Mouse (Mus musculus): ENCODE results near the gene Galnt6. TPM values are rescaled to one million over a fixed set of nuclear protein-coding genes. Genes with fewer than 3 reads are reported as not detected.

Galnt6 gene
- polyA plus RNA-seq, 1 experiment from 2014 or later = 0.16 TPM

GRCm38 (mm10) chr15:100687430-100687971 is 41.7 kb downstream of the Galnt6 start, which contains the start of gene Cela1:
Gene Cela1, minus strand, starts transcription at chr15:100687921.
- no peak within 1 kb of the TSS for H3K9ac ChIP-seq (ENCODE audit: low read depth, low read length)
- H3K4me1 ChIP-seq (ENCODE audit: control insufficient read depth, insufficient read depth, low read length) = peaks cover 8% of the 10 kb centered on the region
- H3K27me3 ChIP-seq (ENCODE audit: control insufficient read depth, insufficient read depth, low read length) = no peaks in the 10 kb centered on the region
- no peaks in the 10 kb centered on the region for H3K36me3 ChIP-seq (ENCODE audit: control insufficient read depth, insufficient read depth, low read length)
- H3K4me2 ChIP-seq (replicated peaks; ENCODE audit: low read depth, low read length) = peak within 1 kb of the TSS; percentile 19; the same call in 1 of the 2 replicates
- H3K4me3 ChIP-seq (ENCODE audit: low read length) = no peak within 1 kb of the TSS
- ATAC-seq (ENCODE audit: low FRiP score, low TSS enrichment) = no peak
- H3K9me3 ChIP-seq (ENCODE audit: control insufficient read depth, low read length) = peaks cover 11% of the 10 kb centered on the region
- no peak within 1 kb of the TSS for H3K27ac ChIP-seq (ENCODE audit: low read depth, low read length)
- WGBS = 64% methylated on average over 8 of the region's 8 CpGs

GRCm38 (mm10) chr15:100686989-100687388 is 42.2 kb downstream of the Galnt6 start:
- no peak overlapping the region for H3K9ac ChIP-seq (ENCODE audit: low read depth, low read length)
- 0 out of 2 replicates have a peak, but pooled peaks have one; percentile 41 for ATAC-seq (ENCODE audit: low FRiP score, low TSS enrichment)
- 25% methylated on average over 12 of the region's 12 CpGs for WGBS

GRCm38 (mm10) chr15:100686434-100686833 is 42.7 kb downstream of the Galnt6 start:
- no peak overlapping the region for H3K4me2 ChIP-seq (replicated peaks; ENCODE audit: low read depth, low read length)
- no peak overlapping the region for H3K27ac ChIP-seq (ENCODE audit: low read depth, low read length)
- no peaks in the 10 kb centered on the region for H3K36me3 ChIP-seq (ENCODE audit: control insufficient read depth, insufficient read depth, low read length)
- peaks cover 8% of the 10 kb centered on the region for H3K4me1 ChIP-seq (ENCODE audit: control insufficient read depth, insufficient read depth, low read length)
- 79% methylated on average over 6 of the region's 6 CpGs for WGBS
- H3K4me3 ChIP-seq (ENCODE audit: low read length) = no peak overlapping the region
- no peak for ATAC-seq (ENCODE audit: low FRiP score, low TSS enrichment)
- H3K9ac ChIP-seq (ENCODE audit: low read depth, low read length) = no peak overlapping the region
- no peaks in the 10 kb centered on the region for H3K27me3 ChIP-seq (ENCODE audit: control insufficient read depth, insufficient read depth, low read length)
- peaks cover 11% of the 10 kb centered on the region for H3K9me3 ChIP-seq (ENCODE audit: control insufficient read depth, low read length)

More at GRCm38 (mm10) chr15:100686989-100687388, 42.2 kb downstream of the Galnt6 start:
- Histone ChIP-seq H3K4me3 (ENCODE audit: low read length) (no peak overlapping the region), H3K4me2 (replicated peaks; ENCODE audit: low read depth, low read length) (peak overlapping the region; percentile 19; the same call in 1 of the 2 replicates), H3K27me3 (ENCODE audit: control insufficient read depth, insufficient read depth, low read length) (no peaks in the 10 kb centered on the region), H3K4me1 (ENCODE audit: control insufficient read depth, insufficient read depth, low read length) (peaks cover 8% of the 10 kb centered on the region), H3K27ac (ENCODE audit: low read depth, low read length) (no peak overlapping the region), H3K36me3 (ENCODE audit: control insufficient read depth, insufficient read depth, low read length) (no peaks in the 10 kb centered on the region), H3K9me3 (ENCODE audit: control insufficient read depth, low read length) (peaks cover 11% of the 10 kb centered on the region)

- Histone ChIP-seq H3K27ac (ENCODE audit: low read depth, low read length) (no peak overlapping the region), H3K4me1 (ENCODE audit: control insufficient read depth, insufficient read depth, low read length) (peaks cover 11% of the 10 kb centered on the region), H3K4me2 (replicated peaks; ENCODE audit: low read depth, low read length) (no peak overlapping the region), H3K27me3 (ENCODE audit: control insufficient read depth, insufficient read depth, low read length) (no peaks in the 10 kb centered on the region), H3K9me3 (ENCODE audit: control insufficient read depth, low read length) (peaks cover 9% of the 10 kb centered on the region), H3K4me3 (ENCODE audit: low read length) (no peak overlapping the region), H3K9ac (ENCODE audit: low read depth, low read length) (no peak overlapping the region), H3K36me3 (ENCODE audit: control insufficient read depth, insufficient read depth, low read length) (no peaks in the 10 kb centered on the region)
- ATAC-seq (ENCODE audit: low FRiP score, low TSS enrichment) = no peak
- 92% methylated on average over 8 of the region's 8 CpGs for WGBS
Measured at GRCm38 (mm10) chr15:100685849-100686248, 43.3 kb downstream of the Galnt6 start.

- H3K9ac ChIP-seq (ENCODE audit: low read depth, low read length) = no peak overlapping the region
- ATAC-seq (ENCODE audit: low FRiP score, low TSS enrichment) = no peak
- 29% methylated on average over 13 of the region's 13 CpGs for WGBS
Measured at GRCm38 (mm10) chr15:100685255-100685654, 43.9 kb downstream of the Galnt6 start.

GRCm38 (mm10) chr15:100684450-100684849 is 44.7 kb downstream of the Galnt6 start:
- no peak overlapping the region for H3K4me2 ChIP-seq (replicated peaks; ENCODE audit: low read depth, low read length)
- H3K27ac ChIP-seq (ENCODE audit: low read depth, low read length) = no peak overlapping the region
- no peaks in the 10 kb centered on the region for H3K36me3 ChIP-seq (ENCODE audit: control insufficient read depth, insufficient read depth, low read length)

More at GRCm38 (mm10) chr15:100685255-100685654, 43.9 kb downstream of the Galnt6 start:
- Histone ChIP-seq H3K27me3 (ENCODE audit: control insufficient read depth, insufficient read depth, low read length) (no peaks in the 10 kb centered on the region), H3K4me2 (replicated peaks; ENCODE audit: low read depth, low read length) (no peak overlapping the region), H3K4me3 (ENCODE audit: low read length) (no peak overlapping the region), H3K36me3 (ENCODE audit: control insufficient read depth, insufficient read depth, low read length) (no peaks in the 10 kb centered on the region), H3K4me1 (ENCODE audit: control insufficient read depth, insufficient read depth, low read length) (peaks cover 16% of the 10 kb centered on the region), H3K27ac (ENCODE audit: low read depth, low read length) (no peak overlapping the region), H3K9me3 (ENCODE audit: control insufficient read depth, low read length) (peaks cover 3% of the 10 kb centered on the region)

GRCm38 (mm10) chr15:100683041-100683440 is 46.1 kb downstream of the Galnt6 start:
- H3K4me3 ChIP-seq (ENCODE audit: low read length) = no peak overlapping the region
- H3K27ac ChIP-seq (ENCODE audit: low read depth, low read length) = no peak overlapping the region
- H3K4me1 ChIP-seq (ENCODE audit: control insufficient read depth, insufficient read depth, low read length) = peaks cover 19% of the 10 kb centered on the region
- 44% methylated on average over 2 of the region's 2 CpGs for WGBS
- H3K4me2 ChIP-seq (replicated peaks; ENCODE audit: low read depth, low read length) = no peak overlapping the region
- no peaks in the 10 kb centered on the region for H3K27me3 ChIP-seq (ENCODE audit: control insufficient read depth, insufficient read depth, low read length)
- ATAC-seq (ENCODE audit: low FRiP score, low TSS enrichment) = no peak
- no peaks in the 10 kb centered on the region for H3K9me3 ChIP-seq (ENCODE audit: control insufficient read depth, low read length)
- H3K36me3 ChIP-seq (ENCODE audit: control insufficient read depth, insufficient read depth, low read length) = no peaks in the 10 kb centered on the region
- no peak overlapping the region for H3K9ac ChIP-seq (ENCODE audit: low read depth, low read length)

More at GRCm38 (mm10) chr15:100684450-100684849, 44.7 kb downstream of the Galnt6 start:
- H3K9ac ChIP-seq (ENCODE audit: low read depth, low read length) = no peak overlapping the region
- no peak for ATAC-seq (ENCODE audit: low FRiP score, low TSS enrichment)
- no peak overlapping the region for H3K4me3 ChIP-seq (ENCODE audit: low read length)
- H3K9me3 ChIP-seq (ENCODE audit: control insufficient read depth, low read length) = no peaks in the 10 kb centered on the region
- peaks cover 18% of the 10 kb centered on the region for H3K4me1 ChIP-seq (ENCODE audit: control insufficient read depth, insufficient read depth, low read length)
- H3K27me3 ChIP-seq (ENCODE audit: control insufficient read depth, insufficient read depth, low read length) = no peaks in the 10 kb centered on the region
- WGBS = 55% methylated on average over 10 of the region's 10 CpGs

GRCm38 (mm10) chr15:100681770-100682169 is 47.4 kb downstream of the Galnt6 start:
- H3K9ac ChIP-seq (ENCODE audit: low read depth, low read length) = no peak overlapping the region
- no peak overlapping the region for H3K4me2 ChIP-seq (replicated peaks; ENCODE audit: low read depth, low read length)
- H3K27ac ChIP-seq (ENCODE audit: low read depth, low read length) = no peak overlapping the region
- H3K4me3 ChIP-seq (ENCODE audit: low read length) = no peak overlapping the region
- 28% methylated on average over 7 of the region's 7 CpGs for WGBS
- peaks cover 11% of the 10 kb centered on the region; the same call in 1 of the 2 replicates for H3K4me1 ChIP-seq (ENCODE audit: control insufficient read depth, insufficient read depth, low read length)
- no peaks in the 10 kb centered on the region for H3K27me3 ChIP-seq (ENCODE audit: control insufficient read depth, insufficient read depth, low read length)
- no peak for ATAC-seq (ENCODE audit: low FRiP score, low TSS enrichment)
- no peaks in the 10 kb centered on the region for H3K36me3 ChIP-seq (ENCODE audit: control insufficient read depth, insufficient read depth, low read length)
- no peaks in the 10 kb centered on the region for H3K9me3 ChIP-seq (ENCODE audit: control insufficient read depth, low read length)

GRCm38 (mm10) chr15:100680381-100680780 is 48.8 kb downstream of the Galnt6 start:
- Histone ChIP-seq H3K4me3 (ENCODE audit: low read length) (no peak overlapping the region), H3K4me1 (ENCODE audit: control insufficient read depth, insufficient read depth, low read length) (peaks cover 11% of the 10 kb centered on the region; the same call in 1 of the 2 replicates), H3K9me3 (ENCODE audit: control insufficient read depth, low read length) (no peaks in the 10 kb centered on the region), H3K27me3 (ENCODE audit: control insufficient read depth, insufficient read depth, low read length) (no peaks in the 10 kb centered on the region), H3K36me3 (ENCODE audit: control insufficient read depth, insufficient read depth, low read length) (no peaks in the 10 kb centered on the region), H3K9ac (ENCODE audit: low read depth, low read length) (no peak overlapping the region), H3K4me2 (replicated peaks; ENCODE audit: low read depth, low read length) (no peak overlapping the region), H3K27ac (ENCODE audit: low read depth, low read length) (no peak overlapping the region)
- WGBS = 37% methylated on average over 3 of the region's 3 CpGs
- no peak for ATAC-seq (ENCODE audit: low FRiP score, low TSS enrichment)
